Mouse (Mus musculus) liver, postnatal 0 days (tissue): ENCODE results near the gene Ecpas.

ENCODE experiments used
- CTCF ChIP-seq: sonication (generic); IDR thresholded peaks from 2 replicates; pipeline ENCODE4 v1.5.1; 2016; ENCODE audit warnings: antibody characterized with exemption, low read depth
- EP300 ChIP-seq: IDR thresholded peaks from 2 replicates; pipeline ENCODE4 v1.6.1; 2016; ENCODE audit warnings: antibody characterized with exemption, low read depth, mild to moderate bottlenecking

DNA sequence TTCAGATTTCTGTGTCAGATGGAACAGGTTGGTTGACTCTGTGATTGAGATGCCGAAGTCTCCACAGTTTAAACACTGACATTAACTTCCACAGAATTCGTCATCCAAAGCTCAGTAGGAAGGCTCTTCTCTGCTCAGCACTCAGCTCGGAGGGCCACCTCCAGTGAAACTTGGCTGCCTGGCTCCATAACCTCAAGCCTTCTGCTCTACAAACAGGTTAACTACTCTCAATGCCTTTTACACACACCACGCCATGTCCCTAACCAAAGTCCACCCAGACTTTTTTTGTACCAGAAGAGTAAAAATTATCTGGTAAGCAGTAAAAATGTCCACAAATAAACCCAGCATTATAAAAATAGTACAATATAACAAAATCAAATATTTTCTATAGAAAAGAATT lies 15.1 kb downstream of the Ecpas start:
- TF ChIP-seq CTCF (no peak), EP300 (no peak)
